In genomic region chr9:45362051-45362461, GRCm38 (mm10) we compare ENCODE assay signal across 13 mouse cellular contexts. TPM values are rescaled to one million over a fixed set of nuclear protein-coding genes. Genes with fewer than 3 reads are reported as not detected.
A peak's percentile ranks its signal among the peaks of the same experiment; 100 is the strongest.
DNase-seq lines count a peak whose midpoint lies in the region; ATAC-seq and TF ChIP-seq lines count a peak whose summit lies in the region.
"Had no signal": no experiment of that assay in that cellular context is flagged by ENCODE, and none has a peak within 500 bp of the region (broad histone marks: within the 10 kb centered on the region; RNA-seq: fewer than 3 reads in every experiment).

No protein-coding gene starts in this region.

- 10% methylated on average over 2 of the region's 2 CpGs for WGBS in heart, adult 2 months
- WGBS in heart, embryonic 10.5 days: 14% methylated on average over 2 of the region's 2 CpGs

- no peaks in the 10 kb centered on the region for H3K27me3 ChIP-seq in heart, adult 2 months (ENCODE audit: control insufficient read depth, insufficient read depth, low read length)
- H3K27me3 ChIP-seq in heart, embryonic 10.5 days (ENCODE audit: insufficient read depth, poor library complexity, severe bottlenecking): 0 out of 2 replicates have a peak, but pooled peaks cover 4% of the 10 kb centered on the region
- H3K27me3 ChIP-seq: intestine, embryonic 15.5 days had no signal

- DNase-seq in heart, adult 2 months: peak; percentile 55
- DNase-seq in heart, embryonic 10.5 days (ENCODE audit: low spot score): no peak
- peak; percentile 37 for DNase-seq in Muller cell, postnatal 12 days (ENCODE audit: inconsistent ontology term)
- peak; percentile 90 to 94 for DNase-seq in cerebellum, postnatal 10 days
- DNase-seq in heart, postnatal 14 days: peak; percentile 45 to 54
- no peak for DNase-seq in kidney, adult 8-10 months
- DNase-seq in adrenal gland, postnatal 25 days: no peak

- H3K9me3 ChIP-seq in heart, embryonic 10.5 days: no peaks in the 10 kb centered on the region
- H3K9me3 ChIP-seq: intestine, embryonic 15.5 days had no signal

- H3K4me1 ChIP-seq in heart, adult 2 months (ENCODE audit: control insufficient read depth, insufficient read depth, low read length): peaks cover 2% of the 10 kb centered on the region
- 0 out of 2 replicates have a peak, but pooled peaks cover 4% of the 10 kb centered on the region for H3K4me1 ChIP-seq in heart, embryonic 10.5 days
- H3K4me1 ChIP-seq: intestine, embryonic 15.5 days had no signal

- ATAC-seq in erythroid progenitor cell, adult 5-6 weeks (replicated peaks; ENCODE audit: low FRiP score, poor library complexity, severe bottlenecking): no peak
- ATAC-seq: CD4-positive, CD25-positive, alpha-beta regulatory T cell, adult 4 months; intestine, embryonic 15.5 days had no signal

- no peaks in the 10 kb centered on the region for H3K36me3 ChIP-seq in heart, adult 2 months (ENCODE audit: control insufficient read depth, insufficient read depth, low read length)
- H3K36me3 ChIP-seq in heart, embryonic 10.5 days: no peaks in the 10 kb centered on the region
- H3K36me3 ChIP-seq: intestine, embryonic 15.5 days had no signal

- no peak for TF ChIP-seq POLR2A in heart, adult 2 months (IDR thresholded peaks at IDR 0.05; ENCODE audit: insufficient read depth, low read depth, low read length)

- intact Hi-C loops in heart, adult 2 months (cut with DNase I): no loop called here
- intact Hi-C loops in heart, postnatal 14 days (cut with DNase I): no loop called here

- TF ChIP-seq EP300 in heart, adult 2 months (IDR thresholded peaks at IDR 0.05; ENCODE audit: insufficient read depth, low read depth, low read length): no peak

- TF ChIP-seq CTCF in heart, adult 2 months (IDR thresholded peaks at IDR 0.05): no peak

- no peaks in the 10 kb centered on the region for H3K79me2 ChIP-seq in heart, adult 2 months (replicated peaks; ENCODE audit: control insufficient read depth, insufficient read depth, low read length)

- H3K9ac ChIP-seq in heart, adult 2 months (ENCODE audit: low read depth, low read length): no peak overlapping the region
- H3K9ac ChIP-seq: intestine, embryonic 15.5 days had no signal

- H3K27ac ChIP-seq in heart, adult 2 months: peak overlapping the region; percentile 54; the same call in 1 of the 2 replicates
- no peak overlapping the region for H3K27ac ChIP-seq in heart, embryonic 10.5 days
- H3K27ac ChIP-seq: intestine, embryonic 15.5 days; layer of hippocampus, adult 2 months; macrophage had no signal

- no peak overlapping the region for H3K4me3 ChIP-seq in heart, adult 2 months
- H3K4me3 ChIP-seq in heart, embryonic 10.5 days: no peak overlapping the region
- H3K4me3 ChIP-seq: intestine, embryonic 15.5 days; layer of hippocampus, adult 2 months had no signal

RNA-seq across cellular contexts. Expression of gene Fxyd6, which starts 7.9 kb away (rescaled TPM):
- 10 to 100 TPM; 13.8 to 14.2 TPM for total RNA-seq in heart, adult 2 months (2021)
- polyA plus RNA-seq in heart, adult 2 months (2012; rRNA removed): 40.8 and 51.2 TPM in 2 replicates
- polyA plus RNA-seq in heart, embryonic 10.5 days (2016; fragmentation: Nextera tagmentation; extraction: Ambion mirVana): 40.5 and 63.2 TPM in 2 replicates
- total RNA-seq in heart, postnatal 14 days (2021): 10 to 100 TPM; 18.2 to 20.9 TPM
- 153 and 178 TPM in 2 replicates for total RNA-seq in adrenal gland, postnatal 25 days (2021)
- not detected in 2 replicates for total RNA-seq in erythroid progenitor cell, adult 5-6 weeks (2015; ENCODE audit: low replicate concordance)
- total RNA-seq in erythroid progenitor cell, adult 5-6 weeks (2017; ENCODE audit: low replicate concordance): not detected in 2 replicates
- polyA plus RNA-seq: CD4-positive, CD25-positive, alpha-beta regulatory T cell, adult 4 months; macrophage had no signal

RNA-seq across cellular contexts. Expression of gene Fxyd2, which starts 37.4 kb away (rescaled TPM):
- 1 to 10 TPM; 2.8 to 3.3 TPM for total RNA-seq in heart, adult 2 months (2021)
- polyA plus RNA-seq in heart, adult 2 months (2012; rRNA removed): 4.2 and 9.7 TPM in 2 replicates
- polyA plus RNA-seq in heart, embryonic 10.5 days (2016; fragmentation: Nextera tagmentation; extraction: Ambion mirVana): 0.71 and 1.2 TPM in 2 replicates
- total RNA-seq in heart, postnatal 14 days (2021): 1 to 10 TPM; 1.5 to 2.3 TPM
- total RNA-seq in adrenal gland, postnatal 25 days (2021): 2.9 and 3.4 TPM in 2 replicates
- 2.5 TPM in 1 of 2 replicates, not detected in the other for total RNA-seq in erythroid progenitor cell, adult 5-6 weeks (2015; ENCODE audit: low replicate concordance)
- not detected in 2 replicates for total RNA-seq in erythroid progenitor cell, adult 5-6 weeks (2017; ENCODE audit: low replicate concordance)
- polyA plus RNA-seq: CD4-positive, CD25-positive, alpha-beta regulatory T cell, adult 4 months had no signal

RNA-seq across cellular contexts. Expression of gene Tmprss13, which starts 43.2 kb away (rescaled TPM):
- total RNA-seq in heart, adult 2 months (2021): 1 to 10 TPM; 5.4 to 6.9 TPM
- polyA plus RNA-seq in heart, adult 2 months (2012; rRNA removed): 0.94 and 6.9 TPM in 2 replicates
- 0.23 and 0.29 TPM in 2 replicates for polyA plus RNA-seq in heart, embryonic 10.5 days (2016; fragmentation: Nextera tagmentation; extraction: Ambion mirVana)
- 1 to 10 TPM; 2.3 to 2.8 TPM for total RNA-seq in heart, postnatal 14 days (2021)
- 0.12 TPM in 1 of 2 replicates, not detected in the other for total RNA-seq in adrenal gland, postnatal 25 days (2021)
- total RNA-seq in erythroid progenitor cell, adult 5-6 weeks (2015; ENCODE audit: low replicate concordance): not detected in 2 replicates
- not detected in 2 replicates for total RNA-seq in erythroid progenitor cell, adult 5-6 weeks (2017; ENCODE audit: low replicate concordance)
- total RNA-seq: layer of hippocampus, adult 2 months; left cerebral cortex, postnatal 36 days had no signal
- polyA plus RNA-seq: macrophage had no signal

Comparison
In these comparisons a context has a peak if more than half of its experiments do, and no peak if none do; other contexts are left out.
1. DNase-seq: peak in heart, adult 2 months (2 of 2), Muller cell, postnatal 12 days (single experiment), cerebellum, postnatal 10 days (2 of 2) and heart, postnatal 14 days (2 of 2); none in heart, embryonic 10.5 days (single experiment), kidney, adult 8-10 months (0 of 2) and adrenal gland, postnatal 25 days (single experiment).
2. RNA of gene Fxyd6, which starts 7.9 kb away (total RNA-seq): 153 to 178 TPM in adrenal gland, postnatal 25 days, 18.2 to 20.9 TPM in heart, postnatal 14 days and 13.8 to 14.2 TPM in heart, adult 2 months; not detected in erythroid progenitor cell, adult 5-6 weeks; every median in the first group is over 10 times any median in the second.